Mouse (Mus musculus): Measurements from ENCODE around the gene Tomm34.

The Tomm34 gene

DNA sequence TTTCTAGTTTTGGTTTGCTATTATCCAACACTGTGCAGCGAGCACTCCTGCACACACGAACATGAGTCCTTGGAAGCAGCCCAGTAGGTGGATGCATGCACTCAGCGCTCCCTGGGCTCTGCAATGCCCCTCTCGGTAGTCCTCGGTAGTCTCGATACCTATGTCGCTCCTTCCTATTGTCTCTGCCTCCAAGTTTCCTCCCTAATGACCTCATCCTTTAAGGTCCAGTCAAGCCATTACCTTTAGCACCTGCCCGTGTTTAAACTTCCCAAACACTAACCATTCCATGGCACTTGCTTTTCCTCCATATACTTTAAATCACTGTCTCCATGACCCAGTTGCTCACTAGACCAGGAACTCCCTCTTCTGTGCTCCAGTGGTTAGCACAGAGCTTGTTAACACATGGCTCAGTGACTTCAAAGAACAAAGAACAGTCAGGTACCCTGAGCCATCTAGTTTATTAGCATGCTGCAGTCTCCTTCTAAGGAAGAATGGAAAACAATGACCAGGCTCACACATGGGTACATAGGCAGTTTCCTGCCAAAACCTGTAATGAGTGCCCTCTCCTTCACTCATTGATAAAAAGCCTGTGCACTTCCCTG lies 11.2 kb downstream of the Tomm34 start:
- no peak for DNase-seq (ENCODE audit: low read depth, low spot score)
- H3K36me3 ChIP-seq (ENCODE audit: control insufficient read depth, insufficient read depth, low read length, poor library complexity, severe bottlenecking), result peaks cover 25% of the 10 kb centered on the region
- no peaks in the 10 kb centered on the region for H3K27me3 ChIP-seq (ENCODE audit: control insufficient read depth, insufficient read depth, low read length, poor library complexity, severe bottlenecking)

GRCm38 (mm10) chr2:164054671-164055070 lies 16.3 kb downstream of the Tomm34 start:
- Histone ChIP-seq H3K27me3 (ENCODE audit: control insufficient read depth, insufficient read depth, low read length, poor library complexity, severe bottlenecking) (no peaks in the 10 kb centered on the region), H3K36me3 (ENCODE audit: control insufficient read depth, insufficient read depth, low read length, poor library complexity, severe bottlenecking) (peaks cover 10% of the 10 kb centered on the region)
- DNase-seq (ENCODE audit: low read depth, low spot score), result no peak

DNA sequence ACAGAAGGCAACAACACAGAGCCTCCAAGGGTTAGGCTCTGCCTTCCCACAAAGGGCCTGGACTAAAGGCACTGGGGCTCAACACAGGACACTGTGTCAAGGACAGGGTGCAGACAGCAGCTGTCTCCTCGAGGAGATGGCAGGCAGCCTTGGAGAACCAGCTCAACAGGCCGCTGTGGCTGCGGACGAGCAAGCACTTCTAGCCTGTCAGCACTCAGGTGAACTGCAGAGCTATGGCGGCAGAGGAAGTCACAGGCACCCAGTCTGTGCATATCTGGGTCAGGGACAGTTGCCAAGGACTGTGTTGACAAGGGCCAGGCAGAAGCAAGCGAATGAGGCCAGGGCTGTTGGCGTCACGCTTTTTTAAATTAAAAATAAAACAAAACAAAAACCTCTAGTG lies 17.2 kb downstream of the Tomm34 start:
- Histone ChIP-seq H3K27me3 (ENCODE audit: control insufficient read depth, insufficient read depth, low read length, poor library complexity, severe bottlenecking) (no peaks in the 10 kb centered on the region), H3K36me3 (ENCODE audit: control insufficient read depth, insufficient read depth, low read length, poor library complexity, severe bottlenecking) (peaks cover 10% of the 10 kb centered on the region)
- no peak for DNase-seq (ENCODE audit: low read depth, low spot score)

GRCm38 (mm10) chr2:164047197-164047690 lies 23.7 kb downstream of the Tomm34 start:
- no peaks in the 10 kb centered on the region for H3K36me3 ChIP-seq (ENCODE audit: control insufficient read depth, insufficient read depth, low read length, poor library complexity, severe bottlenecking)
- H3K27me3 ChIP-seq (ENCODE audit: control insufficient read depth, insufficient read depth, low read length, poor library complexity, severe bottlenecking), result no peaks in the 10 kb centered on the region
- peak; percentile 73 for DNase-seq (ENCODE audit: low read depth, low spot score)

GRCm38 (mm10) chr2:164041523-164041922 lies 29.4 kb downstream of the Tomm34 start:
- Histone ChIP-seq H3K36me3 (ENCODE audit: control insufficient read depth, insufficient read depth, low read length, poor library complexity, severe bottlenecking) (no peaks in the 10 kb centered on the region), H3K27me3 (ENCODE audit: control insufficient read depth, insufficient read depth, low read length, poor library complexity, severe bottlenecking) (no peaks in the 10 kb centered on the region)
- DNase-seq (ENCODE audit: low read depth, low spot score), result no peak

GRCm38 (mm10) chr2:164040949-164041348 lies 30.0 kb downstream of the Tomm34 start:
- Histone ChIP-seq H3K36me3 (ENCODE audit: control insufficient read depth, insufficient read depth, low read length, poor library complexity, severe bottlenecking) (no peaks in the 10 kb centered on the region), H3K27me3 (ENCODE audit: control insufficient read depth, insufficient read depth, low read length, poor library complexity, severe bottlenecking) (no peaks in the 10 kb centered on the region)
- DNase-seq (ENCODE audit: low read depth, low spot score), result no peak

DNA sequence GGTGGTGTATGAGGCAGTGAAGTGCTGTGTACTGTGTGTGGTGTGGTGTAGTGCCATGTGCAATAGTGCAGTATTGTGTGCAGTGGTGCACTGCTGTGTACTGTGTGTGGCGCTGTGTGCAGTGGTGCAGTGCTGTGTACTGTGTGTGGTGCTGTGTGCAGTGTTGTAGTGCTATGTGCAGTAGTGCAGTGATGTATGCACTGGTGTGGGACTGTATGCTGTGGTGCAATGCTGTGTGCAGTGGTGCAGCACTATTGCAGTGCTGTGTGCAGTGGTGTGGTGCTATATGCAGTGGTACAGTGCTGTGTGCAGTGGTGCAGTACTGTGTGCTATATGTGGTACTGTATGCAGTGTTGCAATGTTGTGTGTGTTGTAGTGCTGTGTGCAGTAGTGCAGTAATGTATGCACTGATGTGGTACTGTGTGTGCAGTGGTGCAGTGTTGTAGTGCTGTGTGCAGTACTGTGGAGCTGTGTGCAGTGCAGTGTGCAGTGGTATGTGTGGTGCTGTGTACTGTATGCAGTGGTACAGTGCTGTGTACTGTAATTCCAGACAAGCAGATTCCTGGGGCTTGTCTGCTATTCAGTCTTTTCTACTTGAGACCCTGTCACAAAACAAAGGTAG lies 32.5 kb downstream of the Tomm34 start:
- Histone ChIP-seq H3K36me3 (ENCODE audit: control insufficient read depth, insufficient read depth, low read length, poor library complexity, severe bottlenecking) (no peaks in the 10 kb centered on the region), H3K27me3 (ENCODE audit: control insufficient read depth, insufficient read depth, low read length, poor library complexity, severe bottlenecking) (no peaks in the 10 kb centered on the region)
- DNase-seq (ENCODE audit: low read depth, low spot score), result no peak

DNA sequence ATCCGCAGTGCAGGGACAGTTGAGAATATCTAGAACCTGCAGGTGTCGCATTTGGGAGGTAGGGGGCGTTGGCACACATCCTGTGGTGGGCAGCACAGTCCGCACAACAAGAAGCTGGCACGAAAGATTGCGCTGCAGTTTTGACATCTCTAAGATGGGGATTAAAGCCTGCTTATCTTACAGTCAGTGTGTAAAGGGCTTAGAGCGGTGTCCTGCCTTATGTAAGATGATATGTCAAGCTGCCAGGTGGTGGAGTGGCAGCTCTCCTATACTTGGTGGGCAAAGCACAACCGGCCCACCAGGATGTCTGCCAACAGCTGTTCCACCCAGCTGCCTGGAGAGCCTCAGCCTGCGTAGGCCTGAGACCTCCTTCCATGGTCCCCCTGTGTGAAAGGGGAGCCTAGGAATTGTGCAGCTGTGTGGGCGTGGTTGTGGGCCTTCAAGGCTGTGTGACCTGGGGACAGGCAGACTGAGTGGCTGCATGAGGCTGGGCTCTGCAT lies 34.4 kb downstream of the Tomm34 start:
- H3K36me3 ChIP-seq (ENCODE audit: control insufficient read depth, insufficient read depth, low read length, poor library complexity, severe bottlenecking), result no peaks in the 10 kb centered on the region
- peak; percentile 23 for DNase-seq (ENCODE audit: low read depth, low spot score)

DNA sequence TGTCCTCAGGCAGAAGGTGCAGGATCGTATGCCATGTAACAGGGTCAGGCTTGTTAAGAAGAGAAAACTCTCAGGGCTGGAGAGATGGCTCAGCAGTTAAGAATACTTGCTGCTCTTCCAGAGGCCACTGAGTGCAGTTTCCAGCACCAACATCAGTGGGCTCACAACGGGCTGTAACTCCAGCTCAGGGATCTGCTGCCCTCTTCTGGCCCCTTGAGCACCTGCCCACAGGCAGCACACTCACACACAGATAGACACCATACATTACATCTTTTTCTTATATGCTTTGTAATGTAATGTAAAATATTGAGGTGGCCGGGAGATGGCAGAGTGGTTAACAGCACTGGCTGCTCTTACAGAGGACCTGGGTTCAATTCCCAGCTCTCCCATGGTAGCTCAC lies 38.0 kb downstream of the Tomm34 start:
- Histone ChIP-seq H3K36me3 (ENCODE audit: control insufficient read depth, insufficient read depth, low read length, poor library complexity, severe bottlenecking) (no peaks in the 10 kb centered on the region), H3K27me3 (ENCODE audit: control insufficient read depth, insufficient read depth, low read length, poor library complexity, severe bottlenecking) (no peaks in the 10 kb centered on the region)
- DNase-seq (ENCODE audit: low read depth, low spot score), result no peak

More for the DNA sequence above, 34.4 kb downstream of the Tomm34 start:
- no peaks in the 10 kb centered on the region for H3K27me3 ChIP-seq (ENCODE audit: control insufficient read depth, insufficient read depth, low read length, poor library complexity, severe bottlenecking)

GRCm38 (mm10) chr2:164031147-164031546 lies 39.8 kb downstream of the Tomm34 start:
- H3K27me3 ChIP-seq (ENCODE audit: control insufficient read depth, insufficient read depth, low read length, poor library complexity, severe bottlenecking), result no peaks in the 10 kb centered on the region
- no peaks in the 10 kb centered on the region for H3K36me3 ChIP-seq (ENCODE audit: control insufficient read depth, insufficient read depth, low read length, poor library complexity, severe bottlenecking)
- DNase-seq (ENCODE audit: low read depth, low spot score), result no peak

GRCm38 (mm10) chr2:164025150-164025549 lies 45.8 kb downstream of the Tomm34 start, which contains the start of gene Pabpc1l:
Gene Pabpc1l (plus strand): TSS chr2:164025450.
- no peak for DNase-seq (ENCODE audit: low read depth, low spot score)
- Histone ChIP-seq H3K36me3 (ENCODE audit: control insufficient read depth, insufficient read depth, low read length, poor library complexity, severe bottlenecking) (no peaks in the 10 kb centered on the region), H3K27me3 (ENCODE audit: control insufficient read depth, insufficient read depth, low read length, poor library complexity, severe bottlenecking) (no peaks in the 10 kb centered on the region)

GRCm38 (mm10) chr2:164022104-164022503 lies 48.9 kb downstream of the Tomm34 start:
- Histone ChIP-seq H3K27me3 (ENCODE audit: control insufficient read depth, insufficient read depth, low read length, poor library complexity, severe bottlenecking) (no peaks in the 10 kb centered on the region), H3K36me3 (ENCODE audit: control insufficient read depth, insufficient read depth, low read length, poor library complexity, severe bottlenecking) (peaks cover 7% of the 10 kb centered on the region)
- DNase-seq (ENCODE audit: low read depth, low spot score), result no peak

- DNase-seq (ENCODE audit: low read depth, low spot score), result no peak
- Histone ChIP-seq H3K27me3 (ENCODE audit: control insufficient read depth, insufficient read depth, low read length, poor library complexity, severe bottlenecking) (no peaks in the 10 kb centered on the region), H3K36me3 (ENCODE audit: control insufficient read depth, insufficient read depth, low read length, poor library complexity, severe bottlenecking) (peaks cover 11% of the 10 kb centered on the region)
These were observed 51.0 kb downstream of the Tomm34 start for GRCm38 (mm10) chr2:164019943-164020342.

DNA sequence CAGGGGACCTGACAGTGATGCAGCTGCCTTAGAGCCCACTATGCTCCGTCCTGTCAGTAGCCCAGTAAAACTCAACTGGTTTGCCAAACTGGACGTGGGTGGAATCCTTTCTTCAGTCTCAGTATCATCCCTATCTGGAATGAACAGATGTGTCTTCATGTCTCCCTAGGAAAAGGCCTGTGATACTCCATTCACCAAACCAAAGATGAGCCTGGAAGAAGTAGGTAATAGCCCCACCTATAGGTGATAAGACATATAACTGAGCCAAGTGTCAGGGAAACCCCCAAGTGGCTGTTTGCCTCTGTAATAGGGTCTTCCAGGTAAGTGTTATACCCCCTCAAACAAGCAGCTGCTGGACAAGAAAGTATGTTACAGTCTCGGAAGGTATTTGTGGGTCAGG lies 52.1 kb downstream of the Tomm34 start:
- H3K27me3 ChIP-seq (ENCODE audit: control insufficient read depth, insufficient read depth, low read length, poor library complexity, severe bottlenecking), result no peaks in the 10 kb centered on the region
- H3K36me3 ChIP-seq (ENCODE audit: control insufficient read depth, insufficient read depth, low read length, poor library complexity, severe bottlenecking), result peaks cover 15% of the 10 kb centered on the region
- DNase-seq (ENCODE audit: low read depth, low spot score), result peak; percentile 14

DNA sequence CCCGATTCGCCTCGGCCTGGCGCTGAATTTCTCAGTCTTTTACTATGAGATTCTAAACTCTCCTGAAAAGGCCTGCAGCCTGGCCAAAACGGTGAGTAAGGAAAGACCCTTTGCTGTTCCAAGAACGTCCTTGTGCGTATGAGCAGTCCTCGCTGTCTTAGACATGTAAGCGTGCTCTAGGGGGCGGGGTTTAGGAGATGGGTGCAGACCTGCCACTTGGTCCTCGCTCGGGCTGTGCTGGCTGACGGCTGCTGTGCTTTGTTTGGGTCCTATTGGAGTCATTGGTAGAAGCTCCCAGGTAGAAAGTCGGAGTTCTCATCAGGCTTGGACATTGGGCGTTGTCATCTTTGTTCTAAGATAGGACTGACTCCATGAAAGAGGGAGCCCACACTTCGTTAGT lies 55.7 kb downstream of the Tomm34 start:
- H3K27me3 ChIP-seq (ENCODE audit: control insufficient read depth, insufficient read depth, low read length, poor library complexity, severe bottlenecking), result no peaks in the 10 kb centered on the region
- no peak for DNase-seq (ENCODE audit: low read depth, low spot score)
- peaks cover 18% of the 10 kb centered on the region for H3K36me3 ChIP-seq (ENCODE audit: control insufficient read depth, insufficient read depth, low read length, poor library complexity, severe bottlenecking)

Measured in splenic B cell, adult 2 months (primary cell).